Mouse (Mus musculus): Measurements from ENCODE around the gene Park7.

- TF ChIP-seq POLR2A (IDR thresholded peaks at IDR 0.05; ENCODE audit: insufficient read depth, low read depth, low read length) (no peak), CTCF (IDR thresholded peaks at IDR 0.05; ENCODE audit: insufficient read depth, low read depth, low read length) (no peak)
These were observed 30.5 kb upstream of the Park7 start for GRCm38 (mm10) chr4:150944707-150945106.

All from olfactory bulb, adult 2 months (tissue).